Mouse (Mus musculus) kidney, adult 9 months (tissue): Measurements from ENCODE around the gene Htr5a.

Experiments used
- DNase-seq: peaks from one replicate; pipeline ENCODE4 v3.0.0; 2022

Htr5a gene

DNA sequence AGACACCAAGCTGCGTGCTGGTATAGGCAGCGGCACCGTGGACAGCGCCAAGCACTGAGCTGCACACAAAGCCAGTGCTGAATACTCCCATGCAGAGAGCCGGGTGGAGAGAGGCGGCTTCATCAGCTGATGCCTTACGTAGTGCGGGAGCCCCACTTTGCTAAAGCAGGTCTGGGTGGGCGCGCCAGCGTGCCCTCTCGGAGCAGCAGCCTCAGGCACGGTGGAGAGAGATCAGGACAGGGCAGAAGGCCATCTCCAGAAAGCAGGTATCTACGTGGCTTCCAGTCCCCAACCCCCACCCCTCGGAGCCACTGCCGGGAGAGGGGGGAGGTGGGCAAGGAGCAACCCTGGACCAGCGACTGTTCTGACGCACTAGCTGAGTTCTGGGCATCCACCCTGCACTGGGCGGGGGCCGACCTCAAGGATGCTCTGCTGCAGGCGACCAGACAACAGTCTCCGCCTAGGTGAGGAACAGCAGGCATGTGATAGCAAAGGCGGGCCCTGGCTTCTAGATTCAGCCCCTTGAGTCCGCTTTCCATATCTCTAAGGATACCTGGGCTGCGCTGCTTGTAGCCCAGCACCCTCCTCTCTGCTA, at the start of gene Htr5a:
TSS of gene Htr5a (plus strand) at position 449 of the 595 bp plus-strand sequence.
- peak; percentile 21 for DNase-seq

GRCm38 (mm10) chr5:27792173-27792470, 49.8 kb upstream of the Htr5a start:
- no peak for DNase-seq

DNA sequence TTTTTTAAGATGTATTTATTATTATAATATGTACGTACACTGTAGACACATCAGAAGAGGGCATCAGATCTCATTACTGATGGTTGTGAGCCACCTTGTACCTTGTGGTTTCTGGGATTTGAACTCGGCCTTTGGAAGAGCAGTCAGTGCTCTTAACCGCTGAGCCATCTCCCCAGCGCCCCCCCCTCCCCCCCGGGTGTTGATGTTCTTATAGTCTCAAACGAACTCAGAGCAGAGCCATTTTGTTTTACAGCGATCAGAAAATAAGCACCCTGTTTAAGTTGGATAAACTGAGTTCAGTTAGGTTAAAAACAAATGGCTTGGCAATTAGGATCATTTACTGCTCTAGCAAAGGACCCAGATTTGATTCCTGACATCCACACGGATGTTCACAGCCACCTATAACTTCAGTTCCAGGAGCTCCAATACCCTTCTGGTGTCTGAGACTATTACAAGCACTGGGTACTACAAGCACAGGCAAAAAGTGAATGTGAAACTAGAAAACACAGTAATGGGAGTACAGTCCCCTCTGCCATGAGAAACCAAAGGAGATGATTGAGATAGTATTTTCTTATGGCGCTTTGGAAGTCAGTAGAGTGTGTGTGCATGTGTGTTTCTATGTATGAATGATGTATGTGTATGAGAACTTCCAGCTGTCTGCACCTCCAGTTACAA, 49.3 kb upstream of the Htr5a start:
- DNase-seq, result no peak

DNA sequence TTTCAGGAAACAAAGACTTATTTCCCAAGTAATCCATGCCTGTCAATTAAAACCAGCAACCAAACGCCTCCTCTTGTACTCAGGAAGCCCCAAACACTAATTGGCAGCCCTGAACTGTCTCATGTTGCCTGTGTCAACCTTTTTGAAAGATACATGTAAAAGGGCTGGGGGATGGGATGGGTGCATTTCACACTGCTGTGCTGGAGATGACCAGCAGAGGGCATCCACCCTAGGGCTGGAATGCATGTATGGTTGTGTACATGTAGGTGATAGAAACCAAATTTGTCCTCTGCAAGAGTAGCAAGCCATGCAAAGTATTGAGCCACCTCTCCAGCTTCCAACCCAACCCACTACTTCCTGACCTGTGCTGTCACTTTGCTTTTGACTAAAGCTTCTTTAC, 48.0 kb upstream of the Htr5a start:
- peak; percentile 87 for DNase-seq

- DNase-seq, result no peak
These were observed 27.7 kb upstream of the Htr5a start for GRCm38 (mm10) chr5:27814282-27814681.

GRCm38 (mm10) chr5:27818840-27819672, 22.9 kb upstream of the Htr5a start:
- no peak for DNase-seq

DNA sequence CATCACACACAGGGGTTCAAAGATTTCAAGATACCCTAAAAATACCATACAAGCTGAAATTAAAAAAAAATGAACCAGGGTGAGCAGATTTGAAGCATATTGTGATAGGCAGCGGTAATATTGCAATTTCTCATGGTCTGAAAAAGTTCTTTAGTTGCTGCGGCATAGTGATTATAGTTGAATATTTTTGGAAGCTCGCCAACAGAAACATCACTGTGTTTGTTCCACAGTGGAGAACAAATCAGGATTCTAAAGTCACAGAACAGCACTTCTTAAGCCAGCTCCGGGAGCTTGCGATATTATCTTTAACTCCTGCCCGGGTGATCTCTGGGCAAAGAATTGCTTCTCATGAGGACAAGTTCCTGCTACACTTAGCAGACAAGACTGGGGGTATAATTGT, 20.8 kb upstream of the Htr5a start:
- no peak for DNase-seq

- peak; percentile 61 for DNase-seq
These were observed 14.0 kb upstream of the Htr5a start for GRCm38 (mm10) chr5:27827971-27828370.

DNA sequence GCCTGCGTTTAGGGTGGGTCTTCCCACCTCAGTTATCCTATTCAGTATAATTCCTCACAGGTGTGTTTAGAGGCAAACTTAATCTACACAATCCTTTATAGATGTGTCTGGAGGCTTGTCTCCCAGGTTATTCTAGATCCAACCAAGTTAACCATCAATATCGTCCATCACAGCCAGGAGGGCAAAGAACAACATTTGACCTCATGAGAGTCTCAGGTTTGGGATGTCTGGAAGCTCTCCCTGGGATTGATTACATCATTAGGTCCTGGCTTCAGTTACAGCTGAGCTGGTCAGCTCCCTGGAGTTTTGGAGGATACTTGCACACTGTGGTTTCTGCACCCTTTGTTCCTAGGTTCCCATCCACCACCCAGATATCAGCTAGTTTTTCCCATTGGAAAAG, 6.9 kb upstream of the Htr5a start:
- peak; percentile 64 for DNase-seq

DNA sequence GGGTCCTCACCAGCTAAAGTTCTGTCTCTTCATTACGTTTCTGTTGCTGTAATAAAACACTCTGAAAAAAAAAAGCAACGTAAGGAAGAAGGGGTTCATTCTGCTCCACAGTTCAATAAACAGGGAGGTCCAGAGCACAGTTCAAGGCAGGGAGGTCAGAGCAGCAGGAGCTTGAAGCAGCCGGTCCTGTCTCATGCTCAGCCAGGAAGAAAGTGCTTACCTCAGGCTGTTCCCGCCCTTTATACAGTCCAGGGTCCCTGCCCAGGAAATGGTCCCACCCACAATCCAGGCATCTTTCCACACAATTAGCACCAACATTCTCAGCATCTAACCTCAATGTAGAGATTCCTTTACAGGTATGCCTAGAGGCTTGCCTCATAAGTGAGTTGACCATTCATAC, 3.9 kb upstream of the Htr5a start:
- DNase-seq, result peak; percentile 68

DNA sequence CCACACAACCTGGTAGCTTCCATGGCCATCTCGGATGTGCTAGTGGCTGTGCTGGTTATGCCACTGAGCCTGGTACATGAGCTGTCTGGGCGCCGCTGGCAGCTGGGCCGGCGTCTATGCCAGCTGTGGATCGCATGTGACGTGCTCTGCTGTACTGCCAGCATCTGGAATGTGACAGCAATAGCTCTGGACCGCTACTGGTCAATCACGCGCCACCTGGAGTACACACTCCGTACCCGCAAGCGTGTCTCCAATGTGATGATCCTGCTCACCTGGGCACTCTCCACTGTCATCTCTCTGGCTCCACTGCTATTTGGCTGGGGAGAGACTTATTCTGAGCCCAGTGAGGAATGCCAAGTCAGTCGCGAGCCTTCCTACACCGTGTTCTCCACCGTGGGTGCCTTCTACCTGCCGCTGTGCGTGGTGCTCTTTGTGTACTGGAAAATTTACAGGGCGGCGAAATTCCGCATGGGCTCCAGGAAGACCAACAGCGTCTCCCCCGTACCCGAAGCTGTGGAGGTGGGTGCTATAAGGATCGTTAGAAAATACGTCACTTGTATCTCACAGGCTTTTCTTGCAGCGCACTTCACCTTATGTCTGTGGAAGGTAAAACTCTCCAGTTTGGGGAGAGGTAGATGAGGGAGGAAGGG, 847 bp downstream of the Htr5a start:
- no peak for DNase-seq

- DNase-seq, result no peak
These were observed 5.0 kb downstream of the Htr5a start for GRCm38 (mm10) chr5:27846979-27847378.

DNA sequence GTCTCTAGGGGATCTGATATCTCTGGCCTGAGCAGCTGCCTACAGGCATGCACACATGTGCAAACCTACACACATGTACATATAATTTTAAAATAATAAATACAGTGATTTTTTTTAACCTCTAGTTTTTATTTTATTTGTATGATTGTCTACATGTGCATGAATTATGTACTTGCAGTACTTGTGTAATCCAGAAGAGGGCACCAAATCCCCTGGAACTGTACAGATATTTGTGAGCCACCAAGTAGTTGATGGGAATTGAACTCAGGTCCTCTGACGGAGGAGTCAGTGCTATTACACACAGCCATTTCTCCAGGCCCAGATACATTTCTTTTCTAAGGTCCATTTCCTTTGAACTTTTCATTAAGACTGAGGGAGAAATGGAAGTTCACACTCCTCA, 12.3 kb downstream of the Htr5a start:
- peak; percentile 41 for DNase-seq

DNA sequence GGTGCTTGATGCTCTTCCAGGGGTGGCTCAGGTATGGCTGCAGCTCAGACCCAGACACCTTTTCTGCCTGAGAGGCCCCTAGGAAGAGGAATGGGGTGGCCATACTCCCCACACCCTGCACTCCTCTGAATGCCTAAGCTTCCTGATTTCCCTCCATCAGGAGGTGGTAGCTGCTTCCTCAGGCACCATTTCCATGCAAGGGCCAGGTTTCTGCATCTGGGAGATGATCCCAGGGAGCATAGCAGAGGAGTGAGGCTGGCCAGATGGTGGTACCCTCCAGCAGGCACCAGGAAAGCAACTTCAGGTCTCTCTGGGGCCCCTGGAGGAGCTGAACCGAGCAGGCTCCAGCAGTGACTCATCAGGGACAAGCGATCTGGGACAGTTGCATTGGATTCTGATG, 13.8 kb downstream of the Htr5a start:
- DNase-seq, result no peak

- no peak for DNase-seq
These were observed 31.5 kb downstream of the Htr5a start for GRCm38 (mm10) chr5:27873240-27874082.

GRCm38 (mm10) chr5:27874211-27874610, 32.3 kb downstream of the Htr5a start:
- no peak for DNase-seq

DNA sequence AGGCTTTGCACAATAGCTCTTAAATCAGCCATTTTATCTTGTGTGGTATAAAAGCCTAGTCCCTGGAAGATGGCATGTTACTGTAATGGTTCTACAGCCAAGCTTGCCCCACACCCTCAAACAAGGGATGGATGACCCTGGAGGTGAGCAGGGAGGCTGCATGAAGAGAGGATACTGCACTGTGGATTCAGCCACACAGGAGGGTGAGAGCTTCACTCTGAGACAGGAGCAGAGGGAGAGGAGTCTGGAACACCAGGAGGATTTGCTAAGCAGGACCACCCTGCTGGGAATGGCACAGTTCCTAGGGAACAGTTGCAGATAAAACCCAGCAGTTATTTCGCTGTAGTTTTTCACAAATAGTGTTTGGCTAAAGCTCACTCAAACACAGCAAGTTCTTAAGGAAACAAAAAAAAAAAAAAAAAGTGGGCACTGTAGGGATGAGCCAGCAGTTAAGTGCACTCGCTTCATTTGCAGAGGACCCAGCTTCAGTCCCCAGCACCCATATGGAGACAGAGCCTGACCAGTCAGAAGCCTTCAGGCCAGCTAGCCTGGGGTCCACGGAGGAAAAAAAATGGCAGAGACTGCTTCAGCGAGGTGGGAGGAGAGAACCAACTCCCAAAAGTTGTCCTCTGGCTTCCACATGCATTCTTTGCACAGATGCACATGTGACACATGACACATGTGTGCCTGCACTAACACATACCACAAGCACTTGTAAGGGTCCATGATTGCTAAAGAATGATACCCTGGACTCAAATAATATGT, 33.6 kb downstream of the Htr5a start:
- DNase-seq, result no peak

GRCm38 (mm10) chr5:27878356-27878755, 36.4 kb downstream of the Htr5a start:
- no peak for DNase-seq

DNA sequence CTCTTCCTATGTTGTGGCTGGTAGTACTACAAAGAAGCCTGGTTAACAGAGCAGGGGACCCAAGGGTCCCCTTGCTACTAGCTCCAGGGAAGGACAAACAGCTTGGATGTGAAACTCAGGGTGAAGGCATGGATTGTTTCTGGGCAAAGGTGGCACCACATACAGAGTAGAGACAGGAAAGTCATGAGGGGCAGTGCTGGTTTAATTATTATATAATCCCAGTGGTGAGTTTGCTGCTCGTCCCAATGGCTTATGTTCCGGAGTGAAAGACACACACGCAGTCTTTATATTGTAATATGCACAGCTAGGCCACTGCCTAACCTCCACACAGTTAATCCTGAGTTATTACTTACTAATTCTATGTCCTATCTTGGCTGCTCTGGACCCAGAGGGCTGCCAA, 37.8 kb downstream of the Htr5a start:
- DNase-seq, result peak; percentile 54

DNA sequence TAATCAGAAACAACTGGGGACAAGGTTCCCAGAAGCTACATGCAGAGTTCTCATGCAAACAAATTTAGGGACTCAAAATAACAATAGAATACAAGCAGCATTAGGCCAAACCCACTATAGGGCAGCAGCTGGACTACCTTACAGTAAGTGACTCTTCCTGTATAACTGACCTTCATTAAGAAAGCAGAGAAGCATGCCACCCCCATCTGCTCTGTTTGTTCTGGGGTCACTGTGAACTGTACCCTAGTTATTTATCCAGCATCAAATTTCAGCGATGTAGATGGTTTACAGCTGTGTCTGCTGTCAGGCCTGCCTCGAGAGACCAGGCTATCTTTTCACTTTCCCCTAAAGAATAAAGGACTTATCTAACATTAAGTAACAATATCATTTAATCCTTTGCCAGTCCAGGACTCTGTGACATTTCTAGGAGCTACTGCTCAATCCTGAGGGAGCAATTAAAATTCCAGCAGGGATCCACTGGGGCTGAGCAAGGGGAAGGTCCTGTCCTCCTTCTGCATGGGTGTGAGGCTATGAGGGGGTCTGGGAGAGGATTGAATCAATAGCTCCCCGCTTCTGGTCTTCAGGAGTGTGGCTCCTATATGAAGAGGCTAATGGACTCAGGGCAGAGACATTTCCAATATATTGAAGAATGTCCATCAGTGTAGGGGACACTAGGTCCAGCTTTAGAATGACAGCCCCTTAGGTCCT, 38.5 kb downstream of the Htr5a start:
- DNase-seq, result no peak

GRCm38 (mm10) chr5:27881261-27881660, 39.3 kb downstream of the Htr5a start:
- DNase-seq, result peak; percentile 58
